Mouse (Mus musculus) forebrain, embryonic 10.5 days (tissue): ENCODE data around the gene Cfap44. TPM values are rescaled to one million over a fixed set of nuclear protein-coding genes. Genes with fewer than 3 reads are reported as not detected.

Source experiments
- DNase-seq: peaks from one replicate; pipeline ENCODE4 v3.0.0-alpha.2; 2017; ENCODE audit warnings: low spot score; ENCODE audit errors: extremely low spot score
- H3K27ac ChIP-seq: fragments of 300-500 bp; sonication (generic); 2 replicates; pipeline ENCODE4 v1.5.1; 2016; ENCODE audit warnings: mild to moderate bottlenecking
- H3K27me3 ChIP-seq: fragments of 300-500 bp; sonication (generic); 2 replicates; pipeline ENCODE4 v1.6.1; 2016; ENCODE audit warnings: mild to moderate bottlenecking; ENCODE audit not compliant: poor library complexity, severe bottlenecking
- H3K36me3 ChIP-seq: fragments of 300-500 bp; sonication (generic); replicated peaks from 2 replicates; pipeline ENCODE4 v1.6.1; 2016; ENCODE audit warnings: mild to moderate bottlenecking, moderate library complexity
- H3K4me1 ChIP-seq: fragments of 300-500 bp; sonication (generic); 2 replicates; pipeline ENCODE4 v1.6.1; 2016
- H3K4me3 ChIP-seq: fragments of 300-500 bp; sonication (generic); 2 replicates; pipeline ENCODE4 v1.5.1; 2016; ENCODE audit warnings: mild to moderate bottlenecking, moderate library complexity
- H3K9me3 ChIP-seq: fragments of 300-500 bp; sonication (generic); 2 replicates; pipeline ENCODE4 v1.6.1; 2016; ENCODE audit warnings: mild to moderate bottlenecking, moderate library complexity
- WGBS: fragments of 180-500 bp; shearing (Covaris S2); methylation state at CpG from one replicate; pipeline ENCODE4 v1.1.7; 2016; 5-methylcytosine and 5-hydroxymethylcytosine counted together
- polyA plus RNA-seq: library from polyadenylated mRNA; unstranded; fragments of >200 nt; fragmentation: Nextera tagmentation; extraction: Ambion mirVana; gene quantifications from 2 replicates; pipeline ENCODE4 v1.2.1, GENCODE M21; 2016

The Cfap44 gene
- polyA plus RNA-seq, 1 experiment from 2014 or later: 0.45 TPM

GRCm38 (mm10) chr16:44384251-44384650 is 10.3 kb upstream of the Cfap44 start:
- Histone ChIP-seq H3K36me3 (peaks cover 65% of the 10 kb centered on the region), H3K27me3 (no peaks in the 10 kb centered on the region), H3K4me3 (no peak overlapping the region), H3K4me1 (peaks cover 24% of the 10 kb centered on the region), H3K27ac (no peak overlapping the region), H3K9me3 (no peaks in the 10 kb centered on the region; the same call in 1 of the 2 replicates)
- DNase-seq: no peak
- 97% methylated on average over 1 of the region's 1 CpGs for WGBS

- DNase-seq: peak; percentile 46
- Histone ChIP-seq H3K27me3 (peaks cover 4% of the 10 kb centered on the region; the same call in 1 of the 2 replicates), H3K36me3 (peaks cover 38% of the 10 kb centered on the region), H3K4me1 (peaks cover 16% of the 10 kb centered on the region), H3K27ac (no peak overlapping the region), H3K4me3 (no peak overlapping the region), H3K9me3 (no peaks in the 10 kb centered on the region; the same call in 1 of the 2 replicates)
- 50% methylated on average over 9 of the region's 9 CpGs for WGBS
Measured at GRCm38 (mm10) chr16:44391877-44392548, 2.6 kb upstream of the Cfap44 start.

- no peak overlapping the region for H3K4me3 ChIP-seq
- no peaks in the 10 kb centered on the region for H3K4me1 ChIP-seq
- WGBS: 93% methylated on average over 5 of the region's 5 CpGs
- peaks cover 3% of the 10 kb centered on the region; the same call in 1 of the 2 replicates for H3K9me3 ChIP-seq
- no peaks in the 10 kb centered on the region for H3K36me3 ChIP-seq
- no peaks in the 10 kb centered on the region for H3K27me3 ChIP-seq
- H3K27ac ChIP-seq: no peak overlapping the region
- no peak for DNase-seq
Measured at GRCm38 (mm10) chr16:44404933-44405332, 10.3 kb downstream of the Cfap44 start.

- Histone ChIP-seq H3K27me3 (no peaks in the 10 kb centered on the region), H3K36me3 (no peaks in the 10 kb centered on the region), H3K9me3 (peaks cover 3% of the 10 kb centered on the region; the same call in 1 of the 2 replicates), H3K4me3 (no peak overlapping the region), H3K4me1 (no peaks in the 10 kb centered on the region), H3K27ac (no peak overlapping the region)
- 90% methylated on average over 5 of the region's 5 CpGs for WGBS
- no peak for DNase-seq
Measured at GRCm38 (mm10) chr16:44407211-44407610, 12.6 kb downstream of the Cfap44 start.

DNA sequence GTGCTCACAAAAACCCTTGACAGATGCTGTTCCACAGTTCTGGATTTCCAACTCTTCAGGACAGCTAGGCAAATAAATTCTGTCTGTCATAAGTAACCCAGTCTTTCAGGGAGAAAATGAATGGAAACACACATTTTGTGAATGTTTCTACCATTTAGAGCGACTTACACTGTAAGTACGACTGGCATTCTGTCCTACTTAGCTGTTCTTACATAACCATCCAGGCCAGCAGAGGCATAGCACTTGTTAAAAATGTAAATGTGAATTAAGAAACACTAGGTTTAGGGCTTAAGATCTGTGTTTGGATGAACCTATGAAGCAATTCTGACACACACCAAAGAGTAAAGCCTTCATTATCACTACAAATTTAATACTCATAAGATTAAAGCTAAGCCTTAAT is 13.7 kb downstream of the Cfap44 start:
- Histone ChIP-seq H3K27me3 (no peaks in the 10 kb centered on the region), H3K36me3 (no peaks in the 10 kb centered on the region), H3K9me3 (peaks cover 3% of the 10 kb centered on the region; the same call in 1 of the 2 replicates), H3K4me3 (no peak overlapping the region), H3K4me1 (no peaks in the 10 kb centered on the region), H3K27ac (no peak overlapping the region)
- 92% methylated on average over 2 of the region's 2 CpGs for WGBS
- DNase-seq: no peak

DNA sequence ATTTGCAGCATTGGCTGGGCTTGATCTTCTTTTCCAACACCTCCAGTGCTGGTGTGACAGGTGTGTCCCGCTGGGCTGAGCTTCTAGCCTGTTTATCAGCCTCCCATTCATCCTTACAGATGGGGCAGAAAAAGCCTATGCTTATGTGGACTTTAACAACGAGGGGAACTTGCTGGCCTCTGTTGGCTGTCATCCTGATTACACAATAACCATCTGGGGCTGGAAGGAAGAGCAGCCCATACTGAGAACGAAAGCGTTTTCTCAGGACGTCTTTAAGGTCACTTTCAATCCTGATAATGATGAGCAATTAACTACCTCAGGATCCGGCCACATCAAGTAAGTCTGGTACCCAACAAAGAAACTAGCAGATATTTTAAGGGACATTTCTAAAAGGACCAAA is 15.6 kb downstream of the Cfap44 start:
- Histone ChIP-seq H3K27me3 (no peaks in the 10 kb centered on the region), H3K27ac (no peak overlapping the region), H3K36me3 (no peaks in the 10 kb centered on the region), H3K4me3 (no peak overlapping the region), H3K4me1 (no peaks in the 10 kb centered on the region), H3K9me3 (no peaks in the 10 kb centered on the region)
- 70% methylated on average over 6 of the region's 6 CpGs for WGBS
- DNase-seq: no peak

DNA sequence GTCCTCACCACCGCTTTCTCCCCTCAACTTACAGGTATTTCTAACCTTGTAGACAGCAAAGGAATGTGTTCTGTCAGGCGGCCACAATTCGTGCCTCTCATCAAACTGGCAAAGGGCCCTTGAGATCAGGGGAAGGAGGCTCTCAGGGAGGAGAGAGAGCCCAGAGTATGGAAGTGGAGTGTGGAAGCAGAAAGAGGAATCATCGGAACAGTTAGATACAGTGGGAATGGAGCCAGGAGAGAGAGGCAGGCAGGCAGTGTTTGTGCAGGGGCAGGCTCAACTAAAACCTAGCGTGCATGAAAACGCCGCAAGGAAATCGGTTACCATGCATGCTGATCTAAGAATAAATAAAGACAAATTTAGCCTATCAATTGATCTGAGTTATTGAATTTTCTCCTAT is 23.0 kb downstream of the Cfap44 start:
- H3K36me3 ChIP-seq: no peaks in the 10 kb centered on the region
- no peaks in the 10 kb centered on the region for H3K27me3 ChIP-seq
- DNase-seq: no peak
- H3K27ac ChIP-seq: no peak overlapping the region
- WGBS: 83% methylated on average over 8 of the region's 8 CpGs
- no peaks in the 10 kb centered on the region for H3K4me1 ChIP-seq
- no peak overlapping the region for H3K4me3 ChIP-seq
- no peaks in the 10 kb centered on the region for H3K9me3 ChIP-seq

DNA sequence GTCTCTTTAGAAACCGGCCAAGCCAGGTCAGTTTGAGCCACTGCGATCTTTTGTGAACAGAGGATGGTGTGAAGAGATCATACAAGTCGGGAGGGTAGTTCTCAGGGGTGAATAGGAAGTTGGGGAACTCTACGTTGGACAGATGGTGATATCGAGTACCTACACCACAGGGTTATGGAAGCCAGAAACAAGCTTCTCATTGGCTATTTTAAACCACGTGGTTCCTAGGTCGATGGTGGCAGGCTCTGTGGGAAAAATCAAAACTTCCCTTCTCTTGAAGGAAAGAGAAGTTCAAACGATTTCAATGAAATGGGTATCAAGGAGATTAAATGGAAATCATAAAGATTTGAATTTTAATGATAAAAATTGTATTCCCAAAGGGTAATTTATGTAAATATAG is 27.1 kb downstream of the Cfap44 start:
- DNase-seq: no peak
- Histone ChIP-seq H3K4me1 (peaks cover 4% of the 10 kb centered on the region; the same call in 1 of the 2 replicates), H3K27ac (no peak overlapping the region), H3K27me3 (no peaks in the 10 kb centered on the region), H3K9me3 (no peaks in the 10 kb centered on the region), H3K36me3 (no peaks in the 10 kb centered on the region), H3K4me3 (no peak overlapping the region)
- WGBS: 85% methylated on average over 8 of the region's 8 CpGs

DNA sequence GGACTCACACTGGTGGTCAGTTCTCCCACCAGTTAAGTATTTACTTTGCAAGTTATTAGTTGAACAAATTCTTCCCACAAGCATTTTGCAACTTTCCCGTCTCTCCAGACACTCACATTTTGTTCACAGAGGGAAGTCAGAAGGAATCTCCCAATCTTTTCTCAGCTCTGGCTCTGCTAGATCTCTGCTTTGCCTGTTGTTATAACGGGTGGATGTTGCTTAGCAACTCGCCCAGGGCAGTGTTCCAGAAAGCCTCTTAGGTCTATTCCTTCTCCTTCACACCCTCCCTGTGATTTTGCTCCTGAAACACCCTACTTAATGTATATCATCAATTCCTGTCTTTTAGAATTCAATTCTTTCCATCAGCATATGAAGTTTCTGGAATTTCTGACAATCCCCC is 28.9 kb downstream of the Cfap44 start:
- Histone ChIP-seq H3K4me1 (peaks cover 4% of the 10 kb centered on the region; the same call in 1 of the 2 replicates), H3K27me3 (no peaks in the 10 kb centered on the region), H3K4me3 (no peak overlapping the region), H3K27ac (no peak overlapping the region), H3K9me3 (no peaks in the 10 kb centered on the region), H3K36me3 (no peaks in the 10 kb centered on the region)
- 70% methylated on average over 3 of the region's 3 CpGs for WGBS
- DNase-seq: no peak

GRCm38 (mm10) chr16:44428456-44428855 is 33.9 kb downstream of the Cfap44 start:
- Histone ChIP-seq H3K27ac (no peak overlapping the region), H3K4me3 (no peak overlapping the region), H3K4me1 (peaks cover 9% of the 10 kb centered on the region), H3K9me3 (no peaks in the 10 kb centered on the region), H3K27me3 (no peaks in the 10 kb centered on the region), H3K36me3 (no peaks in the 10 kb centered on the region)
- 83% methylated on average over 5 of the region's 5 CpGs for WGBS
- DNase-seq: no peak

- Histone ChIP-seq H3K27ac (no peak overlapping the region), H3K9me3 (no peaks in the 10 kb centered on the region), H3K36me3 (no peaks in the 10 kb centered on the region), H3K27me3 (no peaks in the 10 kb centered on the region), H3K4me3 (no peak overlapping the region), H3K4me1 (peaks cover 7% of the 10 kb centered on the region)
- DNase-seq: no peak
- 68% methylated on average over 7 of the region's 7 CpGs for WGBS
Measured at GRCm38 (mm10) chr16:44430021-44430420, 35.4 kb downstream of the Cfap44 start.

- H3K36me3 ChIP-seq: no peaks in the 10 kb centered on the region
- H3K27me3 ChIP-seq: no peaks in the 10 kb centered on the region
- H3K9me3 ChIP-seq: no peaks in the 10 kb centered on the region
- H3K4me1 ChIP-seq: peaks cover 5% of the 10 kb centered on the region
- 85% methylated on average over 7 of the region's 7 CpGs for WGBS
- no peak overlapping the region for H3K4me3 ChIP-seq
- DNase-seq: no peak
- H3K27ac ChIP-seq: no peak overlapping the region
Measured at GRCm38 (mm10) chr16:44434931-44435330, 40.3 kb downstream of the Cfap44 start.

DNA sequence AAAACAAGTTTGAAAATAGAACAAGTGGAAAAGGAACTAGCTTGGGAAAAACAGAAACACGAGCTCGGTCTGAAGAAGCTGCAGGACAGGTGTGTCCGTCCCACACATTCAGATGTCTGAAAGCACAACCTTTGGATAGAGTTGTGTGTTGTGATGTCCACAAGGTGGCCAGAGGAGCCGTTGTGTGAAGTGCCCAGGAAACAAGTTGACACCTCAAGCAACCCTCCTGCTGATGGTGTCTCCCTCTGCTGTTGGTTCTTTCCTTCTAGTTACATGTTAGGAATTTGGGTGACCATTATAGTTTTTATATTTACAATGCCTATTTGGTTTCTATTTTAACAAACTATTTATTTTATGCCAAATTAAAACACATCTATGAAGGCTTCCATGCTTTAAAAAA is 40.9 kb downstream of the Cfap44 start:
- H3K36me3 ChIP-seq: no peaks in the 10 kb centered on the region
- no peak overlapping the region for H3K4me3 ChIP-seq
- H3K4me1 ChIP-seq: no peaks in the 10 kb centered on the region
- H3K27ac ChIP-seq: no peak overlapping the region
- H3K27me3 ChIP-seq: no peaks in the 10 kb centered on the region
- no peak for DNase-seq
- H3K9me3 ChIP-seq: no peaks in the 10 kb centered on the region
- whole genome bisulfite sequencing: 72% methylated on average over 4 of the region's 4 CpGs
